Mouse (Mus musculus) olfactory bulb, adult 2 months (tissue): ENCODE measurements around the gene Daam1.

Source experiments
- CTCF ChIP-seq: fragments of 200-500 bp; IDR thresholded peaks from 2 replicates; pipeline ENCODE4 v1.5.1; 2012; ENCODE audit warnings: low read depth, mild to moderate bottlenecking, low read length, moderate library complexity; ENCODE audit not compliant: insufficient read depth
- POLR2A ChIP-seq: fragments of 200-500 bp; IDR thresholded peaks from 2 replicates; pipeline ENCODE4 v1.6.1; 2012; ENCODE audit warnings: mild to moderate bottlenecking, low read depth, low read length, moderate library complexity; ENCODE audit not compliant: insufficient read depth

- TF ChIP-seq POLR2A (no peak), CTCF (no peak)
Measured at GRCm38 (mm10) chr12:71839653-71840052, 8.8 kb downstream of the Daam1 start.
